Mouse (Mus musculus) CH12.LX (cell line): ENCODE measurements around the gene Nhsl1.

Experiments used
- CHD1 ChIP-seq: IDR thresholded peaks from 2 replicates; pipeline ENCODE4 v1.6.1; 2012; ENCODE audit warnings: low read depth, low read length, improper control_type of control experiment, inconsistent platforms
- CTCF ChIP-seq, 2 experiments: IDR thresholded peaks in 1 of 2; conservative IDR thresholded peaks in 1 of 2; 2 replicates each; pipeline ENCODE4 v1.5.1; 2011 to 2012; ENCODE audit warnings: low read depth in 2 of 2, low read length in 2 of 2, improper control_type of control experiment in 1 of 2, inconsistent platforms in 1 of 2, mild to moderate bottlenecking in 1 of 2, moderate library complexity in 1 of 2
- E2F4 ChIP-seq: IDR thresholded peaks from 2 replicates; pipeline ENCODE4 v1.6.1; 2011; ENCODE audit warnings: low read depth, low read length, improper control_type of control experiment; ENCODE audit not compliant: insufficient replicate concordance
- EP300 ChIP-seq: IDR thresholded peaks from 2 replicates; pipeline ENCODE4 v1.6.1; 2011; ENCODE audit warnings: low read length, improper control_type of control experiment
- IRF4 ChIP-seq: IDR thresholded peaks from 2 replicates; pipeline ENCODE4 v1.6.1; 2014; ENCODE audit warnings: low read depth, mild to moderate bottlenecking, inconsistent platforms, low read length, improper control_type of control experiment
- MAZ ChIP-seq: IDR thresholded peaks from 2 replicates; pipeline ENCODE4 v1.6.1; 2012; ENCODE audit warnings: low read depth, mild to moderate bottlenecking, inconsistent platforms, low read length, improper control_type of control experiment, moderate library complexity
- MXI1 ChIP-seq: IDR thresholded peaks from 2 replicates; pipeline ENCODE4 v1.6.1; 2011; ENCODE audit warnings: mild to moderate bottlenecking, low read depth, low read length, improper control_type of control experiment
- NELFE ChIP-seq: IDR thresholded peaks from 2 replicates; pipeline ENCODE4 v1.6.1; 2011; ENCODE audit warnings: low read depth, low read length, improper control_type of control experiment
- PAX5 ChIP-seq: IDR thresholded peaks from 2 replicates; pipeline ENCODE4 v1.6.1; 2012; ENCODE audit warnings: low read length, inconsistent platforms, mixed read lengths
- POLR2A ChIP-seq: IDR thresholded peaks from 2 replicates; pipeline ENCODE4 v1.6.1; 2011; ENCODE audit warnings: low read depth, mild to moderate bottlenecking, improper control_type of control experiment, low read length
- POLR2AphosphoS2 ChIP-seq: IDR thresholded peaks from 2 replicates; pipeline ENCODE4 v1.6.1; 2011; ENCODE audit warnings: low read depth, low read length, improper control_type of control experiment
- SMC3 ChIP-seq: IDR thresholded peaks from 2 replicates; pipeline ENCODE4 v1.6.1; 2011; ENCODE audit warnings: low read depth, low read length, improper control_type of control experiment
- TCF12 ChIP-seq: IDR thresholded peaks from 2 replicates; pipeline ENCODE4 v1.6.1; 2014; ENCODE audit warnings: low read depth, mild to moderate bottlenecking, inconsistent platforms, low read length, improper control_type of control experiment
- ZC3H11A ChIP-seq: IDR thresholded peaks from 2 replicates; pipeline ENCODE4 v1.6.1; 2012; ENCODE audit warnings: low read depth, mild to moderate bottlenecking, inconsistent platforms, low read length, improper control_type of control experiment

DNA sequence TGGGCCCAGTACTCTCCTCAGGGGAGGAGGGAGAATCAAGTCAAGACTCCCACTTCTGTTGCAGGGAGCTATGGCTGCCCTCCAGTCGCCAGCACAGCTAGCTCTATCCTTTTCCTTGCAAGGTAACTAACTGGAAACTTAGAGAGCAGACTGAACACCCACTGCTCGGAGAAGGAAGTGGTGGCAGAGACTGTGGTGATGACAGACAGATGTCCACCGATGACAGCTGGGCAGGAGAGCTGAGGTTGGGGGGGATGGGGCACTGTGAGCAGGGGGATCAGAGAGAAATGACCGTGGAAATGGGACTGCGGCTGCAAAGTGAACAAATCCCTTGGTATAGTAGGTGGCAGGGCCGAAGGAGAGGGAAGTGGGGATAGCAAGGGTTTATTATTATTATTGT lies 73.5 kb downstream of the Nhsl1 start:
- TF ChIP-seq PAX5 (no peak), EP300 (no peak), POLR2A (no peak), MXI1 (no peak), SMC3 (no peak), CTCF (conservative IDR thresholded peaks at IDR 0.05 in 1 of 2, IDR thresholded peaks at IDR 0.05 in 1 of 2; ENCODE audit: low read depth in 2 of 2, low read length in 2 of 2) (no peak), MAZ (no peak), E2F4 (no peak), TCF12 (no peak), ZC3H11A (no peak), POLR2AphosphoS2 (no peak), NELFE (no peak), CHD1 (no peak), IRF4 (no peak)
